In the genomic region with DNA sequence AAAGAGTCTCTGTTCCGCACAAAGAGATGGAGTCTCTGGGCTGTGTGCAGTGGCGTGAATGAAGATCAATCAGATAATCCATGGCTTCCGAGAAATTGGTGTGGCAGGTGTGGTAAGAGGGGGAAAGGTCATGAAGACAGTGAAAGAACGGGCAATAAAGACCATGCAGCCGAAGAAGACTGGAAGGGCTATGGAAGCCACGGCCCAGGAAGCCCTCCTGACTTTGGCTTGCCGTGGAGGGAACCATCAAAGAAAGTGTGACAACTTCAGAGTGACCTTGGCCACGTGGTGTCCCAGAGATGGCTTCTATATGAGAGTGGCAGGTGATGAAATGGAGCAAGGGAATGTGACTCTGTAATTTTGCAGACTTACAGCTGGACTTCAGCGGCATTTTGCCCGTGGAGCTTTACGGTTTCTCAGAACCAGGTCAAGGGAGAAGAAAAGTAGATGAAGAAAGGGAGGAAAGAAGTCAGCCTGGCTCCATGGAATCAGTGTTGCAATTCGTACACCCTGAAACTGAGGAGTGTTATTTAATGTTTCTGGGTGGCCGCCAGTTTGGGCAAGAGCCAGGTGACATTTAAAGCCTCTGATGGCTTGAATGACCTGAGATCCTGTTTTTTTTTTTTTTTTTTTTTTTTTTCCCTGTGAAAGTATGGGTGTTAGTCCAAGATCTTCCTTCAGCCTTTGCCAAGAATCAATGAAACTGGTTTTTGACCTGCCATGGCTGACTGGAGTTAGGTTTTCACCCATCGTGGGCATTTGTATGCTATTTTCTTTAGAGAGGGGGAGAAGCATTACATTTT, we compare ENCODE assay signal across 11 mouse cellular contexts.
DNase-seq lines count a peak whose midpoint lies in the region; ATAC-seq and TF ChIP-seq lines count a peak whose summit lies in the region.
"Had no signal": no experiment of that assay in that cellular context is flagged by ENCODE, and none has a peak within 500 bp of the region (broad histone marks: within the 10 kb centered on the region; RNA-seq: fewer than 3 reads in every experiment).

No protein-coding gene starts in this region.

- H3K9ac ChIP-seq in lung, postnatal 0 days (replicated peaks; ENCODE audit: low read depth) = no peak overlapping the region
- H3K9ac ChIP-seq in midbrain, postnatal 0 days (replicated peaks; ENCODE audit: low read length, poor library complexity, severe bottlenecking) = no peak overlapping the region
- H3K9ac ChIP-seq: midbrain, embryonic 13.5 days had no signal

- H3K4me2 ChIP-seq in lung, postnatal 0 days (replicated peaks; ENCODE audit: low read depth, low read length) = no peak overlapping the region
- no peak overlapping the region for H3K4me2 ChIP-seq in midbrain, postnatal 0 days (ENCODE audit: low read depth, low read length, poor library complexity, severe bottlenecking)
- H3K4me2 ChIP-seq: midbrain, embryonic 13.5 days had no signal

- 0 out of 2 replicates have a peak, but pooled peaks have one; percentile 7 for TF ChIP-seq EP300 in lung, postnatal 0 days (IDR thresholded peaks at IDR 0.05)

- H3K4me1 ChIP-seq in lung, postnatal 0 days (ENCODE audit: insufficient read depth, low read depth, low read length) = peaks cover 3% of the 10 kb centered on the region; the same call in 1 of the 2 replicates
- H3K4me1 ChIP-seq in midbrain, postnatal 0 days (ENCODE audit: insufficient read depth, low read length) = no peaks in the 10 kb centered on the region
- peaks cover 7% of the 10 kb centered on the region; the same call in 1 of the 2 replicates for H3K4me1 ChIP-seq in hindbrain, embryonic 10.5 days (replicated peaks)
- H3K4me1 ChIP-seq: midbrain, embryonic 13.5 days had no signal

- peak; percentile 60 for ATAC-seq in lung, postnatal 0 days
- no peak for ATAC-seq in midbrain, postnatal 0 days (ENCODE audit: low FRiP score)
- ATAC-seq: midbrain, embryonic 13.5 days had no signal

- no peaks in the 10 kb centered on the region for H3K36me3 ChIP-seq in lung, postnatal 0 days (ENCODE audit: insufficient read depth, low read length)
- no peaks in the 10 kb centered on the region for H3K36me3 ChIP-seq in midbrain, postnatal 0 days (ENCODE audit: insufficient read depth, low read length)
- H3K36me3 ChIP-seq in hindbrain, embryonic 10.5 days = no peaks in the 10 kb centered on the region
- H3K36me3 ChIP-seq: midbrain, embryonic 13.5 days had no signal

- peak; percentile 30 to 54 for DNase-seq in gastrocnemius, adult 8-10 months (ENCODE audit: low spot score in 2 of 2)
- no peak for DNase-seq in gastrocnemius, postnatal 25 days
- peak; percentile 84 to 86 for DNase-seq in adrenal gland, postnatal 36 days
- DNase-seq in heart, postnatal 36 days = peak; percentile 52 to 53
- peak; percentile 81 for DNase-seq in lung, postnatal 0 days (ENCODE audit: low spot score)
- DNase-seq in midbrain, postnatal 0 days (ENCODE audit: low spot score) = no peak
- DNase-seq in spleen, postnatal 10 days (ENCODE audit: low spot score in 2 of 2) = no peak
- DNase-seq in hindbrain, embryonic 10.5 days (ENCODE audit: low spot score) = no peak
- DNase-seq: cerebellum, postnatal 36 days; thymus, postnatal 25 days had no signal

- no peak overlapping the region for H3K4me3 ChIP-seq in lung, postnatal 0 days (ENCODE audit: low read depth, low read length)
- H3K4me3 ChIP-seq in midbrain, postnatal 0 days (ENCODE audit: low read depth, low read length) = no peak overlapping the region
- H3K4me3 ChIP-seq in hindbrain, embryonic 10.5 days = no peak overlapping the region
- H3K4me3 ChIP-seq: midbrain, embryonic 13.5 days had no signal

- WGBS in lung, postnatal 0 days = 62% methylated on average over 14 of the region's 14 CpGs
- 58% methylated on average over 14 of the region's 14 CpGs for WGBS in midbrain, postnatal 0 days
- 88% methylated on average over 14 of the region's 14 CpGs for WGBS in hindbrain, embryonic 10.5 days

- no peak for TF ChIP-seq CTCF in lung, postnatal 0 days (IDR thresholded peaks at IDR 0.05)
- TF ChIP-seq CTCF in midbrain, postnatal 0 days (IDR thresholded peaks at IDR 0.05) = no peak

- H3K27me3 ChIP-seq in lung, postnatal 0 days (replicated peaks; ENCODE audit: insufficient read depth, low read length) = no peaks in the 10 kb centered on the region
- no peaks in the 10 kb centered on the region for H3K27me3 ChIP-seq in midbrain, postnatal 0 days (ENCODE audit: insufficient read depth, low read length)
- H3K27me3 ChIP-seq in hindbrain, embryonic 10.5 days (ENCODE audit: insufficient read depth, poor library complexity, severe bottlenecking) = no peaks in the 10 kb centered on the region
- H3K27me3 ChIP-seq: midbrain, embryonic 13.5 days had no signal

- H3K27ac ChIP-seq in lung, postnatal 0 days (ENCODE audit: low read length) = no peak overlapping the region
- no peak overlapping the region for H3K27ac ChIP-seq in midbrain, postnatal 0 days (ENCODE audit: low read depth, low read length)
- no peak overlapping the region for H3K27ac ChIP-seq in hindbrain, embryonic 10.5 days
- H3K27ac ChIP-seq: midbrain, embryonic 13.5 days had no signal

- intact Hi-C loops in heart, postnatal 36 days (cut with DNase I) = loop anchor here (2.0 to 5.0 kb wide), 3 partner anchors 18 to 75 kb away; a partner anchor contains a TSS

- no peaks in the 10 kb centered on the region for H3K9me3 ChIP-seq in lung, postnatal 0 days (ENCODE audit: low read length)
- H3K9me3 ChIP-seq in midbrain, postnatal 0 days (ENCODE audit: low read length) = no peaks in the 10 kb centered on the region
- H3K9me3 ChIP-seq in hindbrain, embryonic 10.5 days = no peaks in the 10 kb centered on the region
- H3K9me3 ChIP-seq: midbrain, embryonic 13.5 days had no signal

Comparison
In these comparisons a context has a peak if more than half of its experiments do, and no peak if none do; other contexts are left out.
1. DNase-seq: peak in gastrocnemius, adult 8-10 months (2 of 2), adrenal gland, postnatal 36 days (2 of 2), heart, postnatal 36 days (2 of 2) and lung, postnatal 0 days (single experiment); none in gastrocnemius, postnatal 25 days (single experiment), midbrain, postnatal 0 days (single experiment), spleen, postnatal 10 days (0 of 2) and hindbrain, embryonic 10.5 days (single experiment).